Mouse (Mus musculus) kidney, embryonic 14.5 days (tissue): Measurements from ENCODE around the gene Samd4. TPM values are rescaled to one million over a fixed set of nuclear protein-coding genes. Genes with fewer than 3 reads are reported as not detected.

Source experiments
- ATAC-seq: fragments of 200-750 bp; cut with Nextera tagmentation; 2 replicates; pipeline ENCODE4 v1.8.0; 2017; ENCODE audit warnings: moderate number of reproducible peaks, mild to moderate bottlenecking, moderate TSS enrichment, moderate library complexity; ENCODE audit not compliant: low FRiP score, low TSS enrichment
- H3K27ac ChIP-seq: fragments of 300-500 bp; sonication (generic); 2 replicates; pipeline ENCODE4 v1.5.1; 2014; ENCODE audit warnings: low read depth, mild to moderate bottlenecking, low read length, moderate library complexity, mixed read lengths
- H3K27me3 ChIP-seq: fragments of 300-500 bp; sonication (generic); 2 replicates; pipeline ENCODE4 v1.6.1; 2014; ENCODE audit warnings: mild to moderate bottlenecking, low read length; ENCODE audit not compliant: control insufficient read depth, insufficient read depth
- H3K36me3 ChIP-seq: fragments of 300-500 bp; sonication (generic); 2 replicates; pipeline ENCODE4 v1.6.1; 2014; ENCODE audit warnings: low read length, mixed read lengths; ENCODE audit not compliant: control insufficient read depth, insufficient read depth
- H3K4me1 ChIP-seq: fragments of 300-500 bp; sonication (generic); 2 replicates; pipeline ENCODE4 v1.6.1; 2014; ENCODE audit warnings: low read length, mixed read lengths; ENCODE audit not compliant: control insufficient read depth, insufficient read depth
- H3K4me2 ChIP-seq: fragments of 300-500 bp; sonication (generic); replicated peaks from 2 replicates; pipeline ENCODE4 v1.6.1; 2014; ENCODE audit warnings: low read depth, mild to moderate bottlenecking, low read length
- H3K4me3 ChIP-seq: fragments of 300-500 bp; sonication (generic); 2 replicates; pipeline ENCODE4 v1.5.1; 2014; ENCODE audit warnings: mild to moderate bottlenecking, low read length
- H3K9ac ChIP-seq: fragments of 300-500 bp; sonication (generic); 2 replicates; pipeline ENCODE4 v1.6.1; 2014; ENCODE audit warnings: low read depth, mild to moderate bottlenecking, low read length, moderate library complexity
- H3K9me3 ChIP-seq: fragments of 300-500 bp; sonication (generic); 2 replicates; pipeline ENCODE4 v1.6.1; 2016; ENCODE audit warnings: low read length; ENCODE audit not compliant: control insufficient read depth
- WGBS: fragments of 180-500 bp; shearing (Covaris S2); extraction: QIAGEN DNeasy Blood & Tissue Kit; methylation state at CpG from one replicate; pipeline ENCODE4 v1.1.7; 2014; 5-methylcytosine and 5-hydroxymethylcytosine counted together
- polyA plus RNA-seq: library from polyadenylated mRNA; unstranded; fragments of >200 nt; fragmentation: Nextera tagmentation; extraction: Ambion mirVana; gene quantifications from 2 replicates; pipeline ENCODE4 v1.2.1, GENCODE M21; 2014

The Samd4 gene
- polyA plus RNA-seq, 1 experiment from 2014 or later, result 2.6 TPM

GRCm38 (mm10) chr14:46955574-46956043, 73.0 kb downstream of the Samd4 start:
- ATAC-seq, result peak; percentile 62; the same call in 1 of the 2 replicates
- H3K4me2 ChIP-seq, result no peak overlapping the region
- no peak overlapping the region for H3K4me3 ChIP-seq
- peaks cover 14% of the 10 kb centered on the region for H3K4me1 ChIP-seq
- no peaks in the 10 kb centered on the region for H3K27me3 ChIP-seq
- peak overlapping the region; percentile 42; the same call in 1 of the 2 replicates for H3K27ac ChIP-seq
- WGBS, result 25% methylated on average over 9 of the region's 9 CpGs
- no peaks in the 10 kb centered on the region for H3K36me3 ChIP-seq
- H3K9ac ChIP-seq, result no peak overlapping the region
- no peaks in the 10 kb centered on the region for H3K9me3 ChIP-seq

- peak overlapping the region; percentile 42; the same call in 1 of the 2 replicates for H3K27ac ChIP-seq
- no peaks in the 10 kb centered on the region for H3K36me3 ChIP-seq
- H3K9ac ChIP-seq, result no peak overlapping the region
- no peaks in the 10 kb centered on the region for H3K9me3 ChIP-seq
- H3K27me3 ChIP-seq, result no peaks in the 10 kb centered on the region
- WGBS, result 9% methylated on average over 7 of the region's 7 CpGs
- H3K4me2 ChIP-seq, result no peak overlapping the region
- ATAC-seq, result 0 out of 2 replicates have a peak, but pooled peaks have one; percentile 45
- H3K4me1 ChIP-seq, result peaks cover 14% of the 10 kb centered on the region
- no peak overlapping the region for H3K4me3 ChIP-seq
Observed at GRCm38 (mm10) chr14:46956121-46956520, 73.5 kb downstream of the Samd4 start.

- ATAC-seq, result no peak
- no peaks in the 10 kb centered on the region for H3K9me3 ChIP-seq
- no peak overlapping the region for H3K4me2 ChIP-seq
- no peaks in the 10 kb centered on the region for H3K27me3 ChIP-seq
- no peak overlapping the region for H3K9ac ChIP-seq
- H3K27ac ChIP-seq, result no peak overlapping the region
- H3K36me3 ChIP-seq, result no peaks in the 10 kb centered on the region
- 68% methylated on average over 7 of the region's 7 CpGs for WGBS
- peaks cover 16% of the 10 kb centered on the region for H3K4me1 ChIP-seq
- H3K4me3 ChIP-seq, result no peak overlapping the region
Observed at GRCm38 (mm10) chr14:46959166-46959721, 76.6 kb downstream of the Samd4 start.

GRCm38 (mm10) chr14:46959831-46960230, 77.2 kb downstream of the Samd4 start:
- ATAC-seq, result no peak
- Histone ChIP-seq H3K4me3 (no peak overlapping the region), H3K4me1 (peaks cover 19% of the 10 kb centered on the region), H3K4me2 (no peak overlapping the region), H3K27me3 (no peaks in the 10 kb centered on the region), H3K9me3 (no peaks in the 10 kb centered on the region), H3K27ac (no peak overlapping the region), H3K9ac (no peak overlapping the region), H3K36me3 (no peaks in the 10 kb centered on the region)
- 76% methylated on average over 2 of the region's 2 CpGs for WGBS

- Histone ChIP-seq H3K27ac (no peak overlapping the region), H3K27me3 (no peaks in the 10 kb centered on the region), H3K4me2 (no peak overlapping the region), H3K9me3 (no peaks in the 10 kb centered on the region), H3K9ac (no peak overlapping the region), H3K36me3 (no peaks in the 10 kb centered on the region), H3K4me3 (no peak overlapping the region), H3K4me1 (peaks cover 4% of the 10 kb centered on the region; the same call in 1 of the 2 replicates)
- no peak for ATAC-seq
- 85% methylated on average over 5 of the region's 5 CpGs for WGBS
Observed at GRCm38 (mm10) chr14:46962832-46963231, 80.2 kb downstream of the Samd4 start.

- Histone ChIP-seq H3K4me1 (peaks cover 4% of the 10 kb centered on the region; the same call in 1 of the 2 replicates), H3K27ac (no peak overlapping the region), H3K4me2 (no peak overlapping the region), H3K36me3 (no peaks in the 10 kb centered on the region), H3K9ac (no peak overlapping the region), H3K9me3 (no peaks in the 10 kb centered on the region), H3K4me3 (no peak overlapping the region), H3K27me3 (no peaks in the 10 kb centered on the region)
- no peak for ATAC-seq
- 88% methylated on average over 2 of the region's 2 CpGs for WGBS
Observed at GRCm38 (mm10) chr14:46964074-46964872, 81.6 kb downstream of the Samd4 start.

GRCm38 (mm10) chr14:46966206-46966605, 83.6 kb downstream of the Samd4 start:
- no peak overlapping the region for H3K4me2 ChIP-seq
- WGBS, result 56% methylated on average over 10 of the region's 10 CpGs
- no peak overlapping the region for H3K27ac ChIP-seq
- H3K4me1 ChIP-seq, result peaks cover 4% of the 10 kb centered on the region; the same call in 1 of the 2 replicates
- no peaks in the 10 kb centered on the region for H3K9me3 ChIP-seq
- H3K9ac ChIP-seq, result no peak overlapping the region
- no peaks in the 10 kb centered on the region for H3K36me3 ChIP-seq
- no peaks in the 10 kb centered on the region for H3K27me3 ChIP-seq
- no peak overlapping the region for H3K4me3 ChIP-seq
- ATAC-seq, result no peak

- H3K9ac ChIP-seq, result no peak overlapping the region
- H3K9me3 ChIP-seq, result no peaks in the 10 kb centered on the region
- H3K36me3 ChIP-seq, result no peaks in the 10 kb centered on the region
- no peak overlapping the region for H3K4me3 ChIP-seq
- ATAC-seq, result no peak
- no peaks in the 10 kb centered on the region for H3K27me3 ChIP-seq
- H3K4me2 ChIP-seq, result no peak overlapping the region
- H3K27ac ChIP-seq, result no peak overlapping the region
- 72% methylated on average over 11 of the region's 11 CpGs for WGBS
- H3K4me1 ChIP-seq, result peaks cover 4% of the 10 kb centered on the region; the same call in 1 of the 2 replicates
Observed at GRCm38 (mm10) chr14:46968046-46968445, 85.4 kb downstream of the Samd4 start.

- Histone ChIP-seq H3K27ac (no peak overlapping the region), H3K4me3 (no peak overlapping the region), H3K27me3 (no peaks in the 10 kb centered on the region), H3K4me2 (no peak overlapping the region), H3K9me3 (no peaks in the 10 kb centered on the region), H3K4me1 (no peaks in the 10 kb centered on the region; the same call in 1 of the 2 replicates), H3K36me3 (no peaks in the 10 kb centered on the region), H3K9ac (no peak overlapping the region)
- WGBS, result 72% methylated on average over 3 of the region's 3 CpGs
- ATAC-seq, result no peak
Observed at GRCm38 (mm10) chr14:46970673-46971072, 88.0 kb downstream of the Samd4 start.
